Mouse (Mus musculus) lung, postnatal 0 days (tissue): ENCODE data around the gene Mgat5. TPM values are rescaled to one million over a fixed set of nuclear protein-coding genes. Genes with fewer than 3 reads are reported as not detected.

Source experiments
- ATAC-seq: fragments of 200-750 bp; cut with Nextera tagmentation; 2 replicates; pipeline ENCODE4 v1.8.0; 2017; ENCODE audit warnings: moderate library complexity
- DNase-seq: peaks from one replicate; pipeline ENCODE4 v3.0.0-alpha.2; 2016; ENCODE audit warnings: low spot score
- H3K27ac ChIP-seq: fragments of 300-500 bp; sonication (generic); 2 replicates; pipeline ENCODE4 v1.5.1; 2014; ENCODE audit warnings: antibody characterized with exemption, mild to moderate bottlenecking, low read length, mixed read lengths
- H3K27me3 ChIP-seq: fragments of 300-500 bp; sonication (generic); replicated peaks from 2 replicates; pipeline ENCODE4 v1.6.1; 2014; ENCODE audit warnings: low read length, mixed read lengths; ENCODE audit not compliant: insufficient read depth
- H3K36me3 ChIP-seq: fragments of 300-500 bp; sonication (generic); 2 replicates; pipeline ENCODE4 v1.6.1; 2014; ENCODE audit warnings: low read length, mixed read lengths; ENCODE audit not compliant: insufficient read depth
- H3K4me1 ChIP-seq: fragments of 300-500 bp; sonication (generic); 2 replicates; pipeline ENCODE4 v1.6.1; 2014; ENCODE audit warnings: antibody characterized with exemption, low read depth, low read length, mixed read lengths; ENCODE audit not compliant: insufficient read depth
- H3K4me2 ChIP-seq: fragments of 300-500 bp; sonication (generic); replicated peaks from 2 replicates; pipeline ENCODE4 v1.6.1; 2014; ENCODE audit warnings: low read depth, mild to moderate bottlenecking, low read length, moderate library complexity, mixed read lengths
- H3K4me3 ChIP-seq: fragments of 300-500 bp; sonication (generic); 2 replicates; pipeline ENCODE4 v1.5.1; 2014; ENCODE audit warnings: low read depth, low read length
- H3K9ac ChIP-seq: fragments of 300-500 bp; sonication (generic); replicated peaks from 2 replicates; pipeline ENCODE4 v1.6.1; 2014; ENCODE audit warnings: low read depth, mild to moderate bottlenecking
- H3K9me3 ChIP-seq: fragments of 300-500 bp; sonication (generic); 2 replicates; pipeline ENCODE4 v1.6.1; 2016; ENCODE audit warnings: low read length, mixed read lengths
- CTCF ChIP-seq: IDR thresholded peaks from 2 replicates; pipeline ENCODE4 v1.5.1; 2016; ENCODE audit warnings: antibody characterized with exemption, mild to moderate bottlenecking
- EP300 ChIP-seq: IDR thresholded peaks from 2 replicates; pipeline ENCODE4 v1.6.1; 2016; ENCODE audit warnings: antibody characterized with exemption, mild to moderate bottlenecking, control low read depth
- WGBS: fragments of 180-500 bp; shearing (Covaris S2); extraction: QIAGEN DNeasy Blood & Tissue Kit; methylation state at CpG from one replicate; pipeline ENCODE4 v1.1.7; 2014; 5-methylcytosine and 5-hydroxymethylcytosine counted together
- polyA plus RNA-seq: library from polyadenylated mRNA; unstranded; fragments of >200 nt; fragmentation: Nextera tagmentation; extraction: Ambion mirVana; gene quantifications from 2 replicates; pipeline ENCODE4 v1.2.1, GENCODE M21; 2015

The Mgat5 gene
- polyA plus RNA-seq, result 3.5 and 4.0 TPM in 2 replicates

DNA sequence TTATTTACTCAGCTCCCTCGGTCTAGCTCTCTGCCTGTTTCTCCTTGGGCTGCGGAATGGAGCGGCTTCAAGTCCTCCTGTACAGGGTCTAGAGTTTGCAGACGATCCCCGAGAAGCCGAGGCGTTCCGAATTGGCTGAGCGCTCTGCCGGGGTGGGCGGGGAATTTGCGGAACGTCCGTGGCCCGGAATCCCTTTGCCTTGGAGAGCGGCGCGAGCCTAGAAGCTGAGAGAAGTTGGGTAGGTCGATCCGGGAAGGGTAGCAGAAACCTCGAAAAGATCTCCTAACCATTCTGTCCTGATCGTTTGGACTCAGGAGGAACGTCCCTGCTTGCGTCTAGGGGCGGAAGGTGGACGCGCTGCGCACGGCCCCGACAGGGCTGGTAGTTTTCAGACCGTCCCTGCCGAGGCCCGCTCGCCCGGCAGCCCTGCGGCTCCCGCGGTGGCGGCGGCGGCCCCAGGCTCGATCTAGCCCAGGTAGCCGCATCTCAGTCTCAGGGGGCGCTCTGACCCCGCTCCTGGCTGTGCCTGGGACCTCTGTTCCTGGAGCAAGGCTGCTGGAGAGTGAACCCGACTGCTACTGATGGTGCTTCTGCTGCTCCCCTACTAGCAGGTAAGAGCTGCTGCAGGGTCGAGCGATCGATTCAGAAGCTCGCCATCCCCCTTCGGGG is at the start of gene Mgat5:
Gene Mgat5, plus strand, starts transcription at position 199 of the 669 bp plus-strand sequence.
- H3K4me2 ChIP-seq, result peak within 1 kb of the TSS; percentile 97
- 1% methylated on average over 50 of the region's 51 CpGs for WGBS
- no peaks in the 10 kb centered on the region for H3K9me3 ChIP-seq
- DNase-seq (peak; percentile 96), ATAC-seq (peak; percentile 92)
- peak within 1 kb of the TSS; percentile 80 for H3K27ac ChIP-seq
- H3K9ac ChIP-seq, result peak within 1 kb of the TSS; percentile 61
- no peak for TF ChIP-seq EP300
- peak; percentile 50 for TF ChIP-seq CTCF
- no peaks in the 10 kb centered on the region for H3K36me3 ChIP-seq
- peak within 1 kb of the TSS; percentile 80 for H3K4me3 ChIP-seq
- no peaks in the 10 kb centered on the region for H3K27me3 ChIP-seq
- no peaks in the 10 kb centered on the region; the same call in 1 of the 2 replicates for H3K4me1 ChIP-seq

DNA sequence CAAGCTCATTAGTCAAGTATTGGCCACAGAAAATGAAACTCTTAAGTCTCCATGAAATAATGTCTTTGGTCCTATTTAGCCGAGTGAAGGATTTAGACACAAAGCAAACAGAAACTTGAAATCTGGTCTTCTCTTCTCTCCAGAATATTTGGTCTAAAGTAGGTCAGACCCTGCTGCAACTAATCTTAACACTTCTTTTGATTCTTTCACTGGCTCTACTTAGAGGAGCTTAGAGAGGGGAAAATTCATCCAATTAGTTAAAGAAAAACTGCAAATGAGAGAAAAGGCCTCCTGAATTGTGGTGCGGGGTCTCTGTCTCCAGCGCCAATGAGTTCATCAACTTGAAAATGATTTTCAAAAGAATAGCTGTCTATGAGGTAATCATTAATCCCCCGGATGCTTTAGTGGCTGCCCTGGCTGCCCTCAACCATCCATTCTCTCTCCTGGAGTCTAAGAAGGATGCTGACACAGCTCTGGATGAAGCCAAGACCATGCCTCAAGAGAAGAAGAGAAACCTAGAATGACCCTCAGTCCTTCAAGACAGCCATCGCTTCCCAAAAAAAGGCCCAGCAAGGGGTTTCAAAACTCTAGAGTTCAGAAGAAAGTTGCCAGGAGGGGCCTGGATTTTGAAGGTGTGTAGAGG is 44.6 kb upstream of the Mgat5 start:
- Histone ChIP-seq H3K4me3 (no peak overlapping the region), H3K27ac (no peak overlapping the region), H3K36me3 (no peaks in the 10 kb centered on the region), H3K27me3 (no peaks in the 10 kb centered on the region), H3K4me2 (no peak overlapping the region), H3K4me1 (no peaks in the 10 kb centered on the region), H3K9me3 (no peaks in the 10 kb centered on the region), H3K9ac (no peak overlapping the region)
- WGBS, result 78% methylated on average over 5 of the region's 5 CpGs
- TF ChIP-seq CTCF, result no peak
- TF ChIP-seq EP300, result no peak
- DNase-seq, result no peak
- no peak for ATAC-seq

DNA sequence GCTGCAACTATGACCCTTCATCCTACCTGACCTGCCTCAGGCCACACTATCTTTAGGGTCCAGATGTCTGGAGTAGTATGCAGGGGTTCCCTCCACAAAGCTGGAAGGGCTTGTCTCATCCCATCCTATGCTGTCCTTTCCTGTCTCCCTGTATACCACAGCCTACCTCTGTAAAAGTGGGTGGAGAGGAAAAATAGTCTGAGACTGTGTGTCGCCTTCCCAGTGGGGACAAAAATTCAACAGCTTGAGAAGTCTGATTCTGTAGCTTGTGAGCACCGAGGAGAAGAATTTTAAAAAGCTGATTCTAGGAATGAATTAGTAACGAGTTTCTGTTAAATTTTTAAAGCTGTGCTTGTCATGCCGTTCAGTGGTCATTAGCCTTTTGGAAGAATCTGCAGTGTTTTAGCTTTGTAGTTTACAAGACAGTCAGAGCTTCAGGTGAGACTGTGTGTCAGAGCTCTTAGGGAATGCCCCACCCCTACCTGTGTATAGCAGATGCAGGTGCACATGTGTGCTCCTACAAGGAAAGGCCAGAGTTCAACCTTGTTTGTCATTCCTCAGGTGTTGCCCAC is 40.1 kb upstream of the Mgat5 start:
- DNase-seq, result no peak
- H3K27me3 ChIP-seq, result no peaks in the 10 kb centered on the region
- no peaks in the 10 kb centered on the region for H3K4me1 ChIP-seq
- no peaks in the 10 kb centered on the region for H3K36me3 ChIP-seq
- TF ChIP-seq CTCF, result no peak
- TF ChIP-seq EP300, result no peak
- no peak overlapping the region for H3K4me2 ChIP-seq
- no peak overlapping the region for H3K4me3 ChIP-seq
- WGBS, result 78% methylated on average over 4 of the region's 4 CpGs
- ATAC-seq, result no peak
- no peak overlapping the region for H3K27ac ChIP-seq
- H3K9me3 ChIP-seq, result no peaks in the 10 kb centered on the region
- H3K9ac ChIP-seq, result no peak overlapping the region

- no peaks in the 10 kb centered on the region for H3K27me3 ChIP-seq
- H3K36me3 ChIP-seq, result no peaks in the 10 kb centered on the region
- H3K9ac ChIP-seq, result no peak overlapping the region
- H3K27ac ChIP-seq, result no peak overlapping the region
- H3K4me3 ChIP-seq, result no peak overlapping the region
- H3K9me3 ChIP-seq, result no peaks in the 10 kb centered on the region
- no peaks in the 10 kb centered on the region for H3K4me1 ChIP-seq
- TF ChIP-seq EP300, result no peak
- TF ChIP-seq CTCF, result no peak
- no peak for ATAC-seq
- DNase-seq, result no peak
- no peak overlapping the region for H3K4me2 ChIP-seq
Observed at GRCm38 (mm10) chr1:127166521-127166920, 38.3 kb upstream of the Mgat5 start.

- H3K36me3 ChIP-seq, result no peaks in the 10 kb centered on the region
Observed at GRCm38 (mm10) chr1:127167586-127167985, 37.2 kb upstream of the Mgat5 start.

GRCm38 (mm10) chr1:127168205-127168604 is 36.6 kb upstream of the Mgat5 start:
- Histone ChIP-seq H3K4me3 (no peak overlapping the region), H3K4me1 (no peaks in the 10 kb centered on the region), H3K27me3 (no peaks in the 10 kb centered on the region), H3K4me2 (no peak overlapping the region), H3K9ac (no peak overlapping the region), H3K9me3 (no peaks in the 10 kb centered on the region), H3K27ac (no peak overlapping the region), H3K36me3 (no peaks in the 10 kb centered on the region)
- TF ChIP-seq EP300 (no peak), CTCF (no peak)
- ATAC-seq, result no peak
- WGBS, result 67% methylated on average over 8 of the region's 8 CpGs
- no peak for DNase-seq

More at GRCm38 (mm10) chr1:127167586-127167985, 37.2 kb upstream of the Mgat5 start:
- Histone ChIP-seq H3K27ac (no peak overlapping the region), H3K9ac (no peak overlapping the region), H3K27me3 (no peaks in the 10 kb centered on the region), H3K9me3 (no peaks in the 10 kb centered on the region), H3K4me1 (no peaks in the 10 kb centered on the region), H3K4me2 (no peak overlapping the region), H3K4me3 (no peak overlapping the region)
- TF ChIP-seq CTCF (no peak), EP300 (no peak)
- DNase-seq, result no peak
- no peak for ATAC-seq
- 75% methylated on average over 1 of the region's 1 CpGs for WGBS
